Mouse (Mus musculus): ENCODE measurements at regions not wholly inside any gene's neighbourhood (a gene's known extent, or its start where the extent isn't known, plus 50 kb on each side); places are given as distances from the start of the nearest gene placed in this dataset.
A peak's percentile ranks its signal among the peaks of the same experiment; 100 is the strongest.

GRCm38 (mm10) chr9:27556315-27557225 lies 160.0 kb downstream of the Spata19 start:
- DNase-seq (ENCODE audit: low read depth, low spot score), result no peak

- no peak for DNase-seq (ENCODE audit: low read depth, low spot score)
These were observed 161.3 kb downstream of the Spata19 start for GRCm38 (mm10) chr9:27557886-27558285.

- DNase-seq (ENCODE audit: low read depth, low spot score), result no peak
These were observed 161.7 kb downstream of the Spata19 start for GRCm38 (mm10) chr9:27558286-27558685.

GRCm38 (mm10) chr9:27568372-27569053 lies 171.9 kb downstream of the Spata19 start:
- no peak for DNase-seq (ENCODE audit: low read depth, low spot score)

GRCm38 (mm10) chr9:27569054-27569387 lies 172.4 kb downstream of the Spata19 start:
- DNase-seq (ENCODE audit: low read depth, low spot score), result no peak

- DNase-seq (ENCODE audit: low read depth, low spot score), result no peak
These were observed 173.3 kb upstream of the Opcml start for GRCm38 (mm10) chr9:27617096-27617839.

- DNase-seq (ENCODE audit: low read depth, low spot score), result no peak
These were observed 155.7 kb upstream of the Opcml start for GRCm38 (mm10) chr9:27634901-27635300.

- DNase-seq (ENCODE audit: low read depth, low spot score), result no peak
These were observed 150.0 kb upstream of the Opcml start for GRCm38 (mm10) chr9:27640611-27641010.

GRCm38 (mm10) chr9:27643312-27643711 lies 147.3 kb upstream of the Opcml start:
- DNase-seq (ENCODE audit: low read depth, low spot score), result no peak

GRCm38 (mm10) chr9:27643916-27644315 lies 146.7 kb upstream of the Opcml start:
- peak; percentile 4 for DNase-seq (ENCODE audit: low read depth, low spot score)

GRCm38 (mm10) chr9:27645435-27645834 lies 145.1 kb upstream of the Opcml start:
- no peak for DNase-seq (ENCODE audit: low read depth, low spot score)

GRCm38 (mm10) chr9:27646100-27646499 lies 144.5 kb upstream of the Opcml start:
- no peak for DNase-seq (ENCODE audit: low read depth, low spot score)

GRCm38 (mm10) chr9:27646956-27647355 lies 143.6 kb upstream of the Opcml start:
- peak; percentile 27 for DNase-seq (ENCODE audit: low read depth, low spot score)

GRCm38 (mm10) chr9:27658001-27658400 lies 132.6 kb upstream of the Opcml start:
- DNase-seq (ENCODE audit: low read depth, low spot score), result no peak

GRCm38 (mm10) chr9:27661431-27662300 lies 128.9 kb upstream of the Opcml start:
- no peak for DNase-seq (ENCODE audit: low read depth, low spot score)

- no peak for DNase-seq (ENCODE audit: low read depth, low spot score)
These were observed 127.3 kb upstream of the Opcml start for GRCm38 (mm10) chr9:27663230-27663629.

- DNase-seq (ENCODE audit: low read depth, low spot score), result peak; percentile 2
These were observed 124.9 kb upstream of the Opcml start for GRCm38 (mm10) chr9:27665659-27666058.

GRCm38 (mm10) chr9:27670032-27670740 lies 120.4 kb upstream of the Opcml start:
- DNase-seq (ENCODE audit: low read depth, low spot score), result no peak

GRCm38 (mm10) chr9:27685325-27685724 lies 105.2 kb upstream of the Opcml start:
- DNase-seq (ENCODE audit: low read depth, low spot score), result no peak

- no peak for DNase-seq (ENCODE audit: low read depth, low spot score)
These were observed 99.0 kb upstream of the Opcml start for GRCm38 (mm10) chr9:27691616-27692015.

- DNase-seq (ENCODE audit: low read depth, low spot score), result no peak
These were observed 97.8 kb upstream of the Opcml start for GRCm38 (mm10) chr9:27692751-27693150.
